Mouse (Mus musculus) kidney, adult 18-20 months (tissue): ENCODE measurements at regions not wholly inside any gene's neighbourhood (a gene's known extent, or its start where the extent isn't known, plus 50 kb on each side); places are given as distances from the start of the nearest gene placed in this dataset.
A peak's percentile ranks its signal among the peaks of the same experiment; 100 is the strongest.

Experiments
- DNase-seq: peaks from one replicate; pipeline ENCODE4 v3.0.0; 2021

GRCm38 (mm10) chr8:9152313-9152925 lies 462.1 kb upstream of the Arglu1 start:
- no peak for DNase-seq

- DNase-seq = no peak
Observed at GRCm38 (mm10) chr8:9144362-9144761, 454.0 kb upstream of the Arglu1 start.

GRCm38 (mm10) chr8:9139781-9140180 lies 449.5 kb upstream of the Arglu1 start:
- DNase-seq = no peak

- no peak for DNase-seq
Observed at GRCm38 (mm10) chr8:9139059-9139620, 448.8 kb upstream of the Arglu1 start.

- DNase-seq = no peak
Observed at GRCm38 (mm10) chr8:9133758-9134157, 443.4 kb upstream of the Arglu1 start.

GRCm38 (mm10) chr8:9132612-9133218 lies 442.4 kb upstream of the Arglu1 start:
- no peak for DNase-seq

GRCm38 (mm10) chr8:9131249-9131648 lies 440.9 kb upstream of the Arglu1 start:
- no peak for DNase-seq

GRCm38 (mm10) chr8:9124503-9124902 lies 434.2 kb upstream of the Arglu1 start:
- no peak for DNase-seq

GRCm38 (mm10) chr8:9117809-9118737 lies 427.8 kb upstream of the Arglu1 start:
- no peak for DNase-seq

- peak; percentile 9 for DNase-seq
Observed at GRCm38 (mm10) chr8:9095980-9096379, 405.7 kb upstream of the Arglu1 start.

- DNase-seq = no peak
Observed at GRCm38 (mm10) chr8:9094002-9094401, 403.7 kb upstream of the Arglu1 start.

- DNase-seq = no peak
Observed at GRCm38 (mm10) chr8:9093356-9093755, 403.0 kb upstream of the Arglu1 start.

GRCm38 (mm10) chr8:9072724-9073123 lies 382.4 kb upstream of the Arglu1 start:
- DNase-seq = no peak

GRCm38 (mm10) chr8:9072286-9072685 lies 382.0 kb upstream of the Arglu1 start:
- DNase-seq = no peak

- DNase-seq = no peak
Observed at GRCm38 (mm10) chr8:9070953-9071352, 380.6 kb upstream of the Arglu1 start.

- no peak for DNase-seq
Observed at GRCm38 (mm10) chr8:9069845-9070244, 379.5 kb upstream of the Arglu1 start.

GRCm38 (mm10) chr8:9067731-9068130 lies 377.4 kb upstream of the Arglu1 start:
- DNase-seq = no peak

- no peak for DNase-seq
Observed at GRCm38 (mm10) chr8:9060166-9060565, 369.8 kb upstream of the Arglu1 start.

GRCm38 (mm10) chr8:9055416-9055819 lies 365.1 kb upstream of the Arglu1 start:
- no peak for DNase-seq

GRCm38 (mm10) chr8:9054801-9055200 lies 364.5 kb upstream of the Arglu1 start:
- no peak for DNase-seq

GRCm38 (mm10) chr8:9051699-9052098 lies 361.4 kb upstream of the Arglu1 start:
- DNase-seq = no peak

GRCm38 (mm10) chr8:9050740-9051475 lies 360.6 kb upstream of the Arglu1 start:
- DNase-seq = no peak

- DNase-seq = no peak
Observed at GRCm38 (mm10) chr8:9048116-9048515, 357.8 kb upstream of the Arglu1 start.
